Mouse (Mus musculus) kidney, adult 18-20 months (tissue): ENCODE measurements at regions not wholly inside any gene's neighbourhood (a gene's known extent, or its start where the extent isn't known, plus 50 kb on each side); places are given as distances from the start of the nearest gene placed in this dataset.

ENCODE experiments used
- DNase-seq: peaks from one replicate; pipeline ENCODE4 v3.0.0; 2021

DNA sequence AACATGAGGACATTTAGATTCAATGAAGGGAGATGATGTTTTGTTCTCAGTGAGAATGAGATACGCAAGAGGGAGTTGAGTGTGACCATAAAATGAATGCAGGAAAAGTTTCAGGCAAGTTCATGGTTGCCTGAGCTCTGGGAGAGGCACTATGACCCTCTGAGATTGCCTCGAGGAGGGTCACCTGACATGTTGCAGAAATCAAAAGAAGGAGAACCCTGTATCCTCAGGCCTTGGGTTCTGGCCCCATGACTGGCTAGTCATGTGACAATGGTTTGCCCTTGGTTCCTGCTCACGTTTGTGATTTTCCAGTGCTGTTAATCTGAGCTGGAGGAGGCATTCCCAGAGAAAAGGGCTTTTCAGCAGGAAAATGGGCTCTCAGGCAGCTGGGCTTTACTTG, 98.9 kb downstream of the Mab21l3 start:
- DNase-seq, result peak; percentile 61

DNA sequence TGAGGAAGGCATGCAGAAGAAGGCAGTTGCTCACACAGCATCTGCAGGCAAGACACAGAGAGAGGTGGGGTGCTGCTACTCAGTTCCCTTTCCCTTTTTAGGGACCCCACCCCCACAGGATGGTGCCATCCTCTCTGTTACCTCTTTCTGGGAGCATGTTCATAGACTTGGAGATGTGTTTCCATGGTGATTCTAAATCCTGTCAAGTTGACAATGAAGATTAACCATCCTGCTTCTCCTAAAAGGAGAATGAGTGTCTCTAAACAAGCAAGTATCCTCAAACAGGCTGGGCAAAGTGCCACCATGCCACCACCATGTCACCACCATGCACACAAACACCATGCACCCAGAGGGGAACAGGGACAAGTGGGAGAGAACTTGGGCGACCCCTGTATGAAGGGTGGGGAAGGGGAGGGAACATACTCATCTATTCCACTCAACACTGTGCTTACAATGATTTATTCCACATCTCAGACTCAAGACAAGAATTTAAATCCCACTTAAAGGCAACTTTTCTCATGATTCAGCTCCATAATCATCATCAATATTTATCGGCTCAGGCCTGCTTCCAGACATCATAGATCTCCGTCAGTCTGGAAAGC, 99.6 kb downstream of the Mab21l3 start:
- no peak for DNase-seq

DNA sequence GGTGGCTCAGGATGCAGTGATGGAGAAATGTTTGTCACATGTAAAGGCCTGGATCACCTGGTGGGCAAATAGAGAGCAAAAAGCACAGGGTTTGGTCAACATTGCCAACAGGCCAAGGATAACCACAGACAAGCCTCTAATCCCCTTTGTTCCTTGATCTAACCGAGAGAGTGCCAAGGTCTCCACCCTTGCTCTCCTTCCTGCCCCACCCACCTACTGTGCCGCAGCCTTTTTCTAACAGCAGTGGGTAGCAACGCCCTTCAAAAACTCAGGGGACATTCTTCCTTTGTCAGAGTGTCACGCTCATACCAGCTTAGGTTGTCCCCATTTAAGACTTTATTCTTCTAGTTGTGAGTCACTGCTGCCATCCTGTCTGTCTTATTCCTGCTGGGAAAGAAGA, 100.6 kb downstream of the Mab21l3 start:
- DNase-seq, result no peak

DNA sequence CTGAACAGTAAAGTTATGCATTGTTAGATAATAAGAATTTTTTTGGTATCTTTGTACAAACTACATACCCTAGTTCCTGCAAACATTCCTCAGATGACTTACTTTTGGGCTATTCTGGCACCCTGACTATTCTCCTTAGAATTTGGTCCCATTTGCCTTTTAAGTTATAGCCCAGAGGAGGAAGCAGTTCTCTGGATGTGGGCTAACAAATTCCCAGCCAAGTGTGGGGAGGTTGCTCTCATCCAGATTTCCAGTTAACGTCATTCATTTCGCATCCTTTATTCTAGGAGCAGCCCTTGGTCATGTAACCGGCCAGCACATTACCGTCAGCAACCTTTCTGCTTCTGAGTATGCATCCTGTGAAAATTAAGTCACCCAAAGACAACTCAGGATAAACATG, 107.9 kb downstream of the Mab21l3 start:
- no peak for DNase-seq

DNA sequence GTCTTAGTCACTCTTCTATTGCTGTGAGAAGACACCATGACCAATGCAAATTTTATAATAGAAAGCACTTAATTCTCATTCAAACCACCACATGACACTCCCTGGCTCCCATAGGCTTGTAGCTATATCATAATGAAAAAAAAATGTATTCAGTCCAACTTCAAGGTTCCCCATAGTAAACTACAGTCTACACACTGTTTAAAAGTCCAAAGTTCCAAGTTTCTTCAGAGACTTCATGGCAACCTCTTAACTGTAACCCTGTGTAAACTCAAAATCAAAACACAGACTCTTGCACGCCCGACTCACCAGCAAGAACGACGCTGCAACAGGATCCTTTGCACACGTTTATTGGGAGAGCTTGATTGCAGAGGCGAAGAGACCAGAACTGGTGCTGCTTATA, 111.6 kb downstream of the Mab21l3 start:
- DNase-seq, result no peak

DNA sequence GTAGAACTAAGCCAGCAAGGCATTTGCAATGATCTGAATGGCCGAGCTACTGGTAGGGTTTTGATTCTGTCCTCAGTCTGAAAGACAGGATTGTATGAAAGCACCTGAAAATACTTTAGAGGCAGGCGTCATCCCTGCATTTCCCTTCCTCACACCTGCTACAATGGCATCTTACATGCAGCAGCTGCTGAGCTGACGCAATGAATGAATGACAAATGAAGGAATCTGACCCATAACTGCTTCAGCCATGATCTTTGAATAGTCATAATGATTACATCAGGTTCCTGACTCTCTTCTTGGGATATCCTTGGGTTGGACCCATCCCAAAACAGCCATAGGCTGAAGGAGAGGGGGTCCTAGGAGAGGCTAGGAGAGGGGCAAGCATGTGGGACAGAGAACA, 119.7 kb downstream of the Mab21l3 start:
- no peak for DNase-seq

DNA sequence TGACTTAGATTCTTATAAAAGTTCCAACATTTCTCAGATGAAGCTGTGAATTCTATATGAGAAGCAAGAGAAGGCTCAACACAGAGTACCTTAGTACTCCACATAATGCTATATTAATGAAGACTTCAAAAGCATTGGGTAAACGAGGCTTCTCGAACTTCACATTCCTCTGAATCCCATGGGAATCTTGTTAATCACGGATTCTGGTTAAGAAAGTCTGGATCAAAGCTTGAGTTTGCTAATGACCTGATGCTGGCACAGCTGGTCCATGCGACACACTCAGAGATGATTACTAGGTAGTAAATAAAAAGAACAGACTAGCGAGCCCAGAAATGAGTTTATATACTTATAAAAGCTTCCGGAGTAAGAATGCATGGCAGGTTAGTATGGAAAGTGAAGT, 118.4 kb upstream of the Atp1a1 start:
- DNase-seq, result no peak

DNA sequence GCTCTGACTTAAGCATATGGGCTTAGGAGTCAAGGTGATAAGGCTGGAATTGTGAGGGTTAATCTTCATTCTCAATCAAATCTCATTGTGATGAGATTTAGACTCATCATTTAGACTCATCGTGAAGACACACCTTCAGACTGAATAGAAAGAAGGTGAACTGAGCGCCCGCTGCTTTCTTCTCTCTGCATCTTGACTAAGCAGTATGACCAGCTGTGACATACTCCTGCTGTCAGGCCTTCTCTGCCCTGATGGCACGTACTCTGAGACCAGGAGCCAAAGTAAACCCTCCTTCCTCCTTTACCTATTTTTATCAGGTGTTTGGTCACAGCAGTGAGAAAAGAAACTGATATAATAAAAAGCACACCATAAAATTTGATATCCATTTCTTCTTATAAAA, 117.5 kb upstream of the Atp1a1 start:
- no peak for DNase-seq

DNA sequence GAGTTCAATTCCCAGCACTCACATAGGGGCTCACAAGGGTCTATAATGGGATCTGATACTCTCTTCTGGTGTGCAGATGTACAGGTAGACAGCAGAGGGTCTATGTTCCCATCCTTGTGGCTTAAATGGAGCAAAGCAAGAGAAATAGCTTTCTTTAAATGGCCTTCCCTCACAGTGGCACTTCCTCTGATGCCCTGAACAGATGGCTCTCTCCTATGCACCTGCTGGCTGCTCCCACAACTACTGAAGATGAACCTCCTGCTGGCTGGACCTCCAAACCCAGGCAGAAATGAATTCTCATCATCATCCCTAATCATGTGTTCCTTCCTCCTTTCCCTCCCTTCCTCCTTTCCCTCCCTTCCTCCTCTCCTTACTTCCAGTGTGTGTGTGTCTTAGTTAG, 110.9 kb upstream of the Atp1a1 start:
- DNase-seq, result no peak

DNA sequence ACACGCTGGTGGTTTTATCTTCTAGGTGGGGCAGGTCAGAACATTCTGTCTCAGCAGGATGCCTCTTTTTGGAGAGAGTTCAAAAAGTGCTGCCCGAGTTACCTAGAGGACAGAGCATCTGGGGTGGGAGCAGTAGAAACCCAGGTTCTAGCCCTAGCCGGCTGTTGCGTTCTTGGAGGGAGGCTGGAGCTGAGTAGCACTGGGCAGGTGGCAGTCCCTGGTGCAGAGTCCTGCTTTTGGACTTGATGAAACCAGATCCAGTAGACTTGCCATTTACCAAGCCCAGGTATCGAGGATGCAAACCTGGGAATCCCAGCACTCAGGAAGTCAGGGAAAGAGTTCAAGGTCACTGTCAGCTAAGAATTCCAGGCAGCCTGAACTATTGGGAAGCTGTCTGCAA, 110.3 kb upstream of the Atp1a1 start:
- no peak for DNase-seq

DNA sequence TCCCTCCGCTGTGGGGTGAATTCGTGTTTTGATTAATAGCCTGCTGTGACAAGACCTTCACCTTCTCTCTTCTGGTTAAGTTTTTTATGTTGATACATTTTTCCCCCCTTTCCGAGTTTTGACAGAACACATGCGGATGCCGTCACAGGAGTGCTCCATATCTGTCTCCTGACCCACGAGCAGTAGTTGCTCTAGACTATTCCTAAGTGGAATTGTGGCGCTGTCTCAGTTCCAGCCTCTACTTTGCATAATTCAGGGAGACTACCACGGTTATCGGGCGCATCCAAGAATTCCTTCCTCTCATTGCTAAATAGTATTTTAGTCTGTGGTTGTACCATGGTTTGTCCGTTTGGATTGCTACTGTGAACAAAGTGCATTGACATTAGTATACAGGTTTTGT, 109.2 kb upstream of the Atp1a1 start:
- DNase-seq, result no peak

DNA sequence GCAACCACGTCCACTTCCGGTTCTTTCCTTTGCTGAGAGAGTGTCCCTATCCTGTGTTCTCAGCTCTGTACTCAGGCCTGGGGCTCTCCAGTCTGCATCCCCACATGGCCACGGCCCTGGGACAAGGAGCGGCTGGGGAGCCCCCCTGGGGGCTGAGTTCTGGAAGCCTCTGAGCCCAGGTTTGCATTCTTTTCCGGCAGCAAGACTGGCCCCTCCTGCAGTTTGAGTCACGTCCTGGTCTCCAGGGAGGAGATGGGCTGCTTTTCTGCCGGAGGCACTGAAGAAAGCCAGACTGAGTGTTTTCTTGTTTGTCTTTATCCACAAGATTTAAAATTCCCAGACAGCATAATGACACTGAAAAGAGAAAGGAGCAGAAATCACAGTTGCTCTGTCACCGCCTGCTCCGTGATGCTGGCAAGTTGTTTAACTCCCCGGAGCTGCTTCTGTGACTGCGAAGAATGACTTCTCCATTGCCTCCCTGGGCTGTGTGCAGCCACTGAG, 108.7 kb upstream of the Atp1a1 start:
- DNase-seq, result no peak

DNA sequence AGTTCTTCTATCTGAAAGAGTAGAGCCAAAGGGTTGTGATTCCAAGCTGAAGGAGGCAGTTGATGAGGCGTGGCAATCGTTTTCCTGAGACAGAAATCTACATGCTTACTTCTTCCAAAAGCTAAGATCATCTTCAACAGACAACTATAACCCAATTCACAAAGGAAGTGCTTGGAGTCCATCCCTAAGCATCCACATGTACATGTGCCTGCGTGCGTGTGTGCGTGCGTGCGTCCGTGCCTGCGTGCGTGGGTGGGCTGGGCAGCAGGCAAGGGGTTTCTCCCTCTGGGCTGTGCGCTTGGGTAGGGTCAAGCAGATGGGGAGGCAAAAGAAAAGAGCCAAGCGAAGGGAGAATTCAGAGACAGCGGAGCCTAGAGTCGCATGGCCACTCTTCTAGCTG, 108.2 kb upstream of the Atp1a1 start:
- DNase-seq, result no peak

DNA sequence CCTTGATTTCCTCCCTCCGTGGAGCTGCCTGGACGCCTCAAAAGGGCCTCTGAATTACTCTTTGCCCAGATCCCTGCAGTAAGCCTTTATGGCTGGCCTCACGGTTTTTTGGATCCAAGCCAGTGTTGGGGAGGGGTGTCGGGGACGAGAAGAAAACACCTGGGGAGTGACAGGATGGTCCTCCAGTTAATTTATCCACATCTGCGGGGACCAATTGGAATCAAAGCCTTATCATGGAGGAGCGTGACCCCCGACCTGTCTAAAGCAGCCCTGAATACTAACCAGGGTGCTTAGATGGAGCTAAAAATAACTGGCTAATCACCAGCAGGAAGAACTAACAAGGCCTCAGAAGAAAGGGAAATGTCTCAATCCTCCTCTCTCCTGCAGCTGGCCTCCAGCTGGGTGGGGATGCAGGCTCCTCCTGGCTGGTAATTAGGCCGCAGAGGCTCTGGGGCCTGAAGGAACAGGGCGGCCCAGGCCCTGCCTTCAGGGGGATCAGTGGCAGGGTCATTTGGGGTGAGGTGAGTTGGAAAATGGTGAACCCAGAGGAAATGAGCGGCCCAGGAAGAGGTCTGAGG, 107.2 kb upstream of the Atp1a1 start:
- peak; percentile 27 for DNase-seq

DNA sequence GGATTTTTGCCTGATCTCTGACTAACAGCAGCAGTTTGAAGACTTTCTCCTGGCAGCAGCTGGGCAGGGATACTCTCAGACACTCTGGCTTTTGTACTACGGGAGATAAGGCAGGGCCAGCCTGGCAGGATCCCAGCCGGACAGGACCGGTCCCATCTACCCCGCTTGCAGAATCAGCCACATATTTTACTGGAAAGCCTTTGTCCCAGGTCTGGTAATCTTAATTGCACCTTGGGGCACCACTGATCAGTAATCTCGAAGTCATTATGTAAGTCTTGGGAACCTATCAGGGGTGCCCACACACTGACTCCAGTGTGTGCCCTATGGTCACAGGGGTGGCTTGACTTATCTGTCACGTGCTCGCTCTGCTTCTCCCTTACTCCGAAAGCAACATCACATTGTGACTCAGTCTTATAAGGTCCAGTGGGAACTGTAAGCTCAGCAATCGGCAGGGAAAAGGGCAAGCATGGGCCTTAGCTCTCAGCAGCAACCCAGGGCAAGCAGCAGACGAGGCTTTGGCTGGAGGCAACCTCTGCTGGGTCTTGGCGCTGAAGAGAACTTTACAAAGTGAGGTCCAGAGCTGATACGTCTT, 105.0 kb upstream of the Atp1a1 start:
- DNase-seq, result peak; percentile 40

DNA sequence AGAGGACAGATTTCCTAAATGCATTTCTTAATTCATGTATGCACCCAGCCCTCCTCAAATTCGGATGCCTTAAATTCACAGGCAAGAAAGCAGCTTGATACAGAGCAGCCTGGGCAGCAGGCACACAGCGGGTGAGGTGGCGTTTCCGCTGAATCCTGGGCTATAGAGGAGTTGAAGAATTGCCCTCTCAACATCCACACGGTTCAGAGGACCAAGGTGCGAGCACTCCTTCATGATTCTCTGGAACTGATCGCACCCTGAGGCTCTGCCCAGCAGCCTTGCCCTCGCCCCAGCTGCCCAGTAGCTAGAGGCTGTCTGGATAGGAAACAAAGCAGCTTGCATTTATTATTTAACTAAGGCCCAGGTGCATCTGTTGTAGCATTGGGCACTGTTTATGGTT, 104.3 kb upstream of the Atp1a1 start:
- no peak for DNase-seq

DNA sequence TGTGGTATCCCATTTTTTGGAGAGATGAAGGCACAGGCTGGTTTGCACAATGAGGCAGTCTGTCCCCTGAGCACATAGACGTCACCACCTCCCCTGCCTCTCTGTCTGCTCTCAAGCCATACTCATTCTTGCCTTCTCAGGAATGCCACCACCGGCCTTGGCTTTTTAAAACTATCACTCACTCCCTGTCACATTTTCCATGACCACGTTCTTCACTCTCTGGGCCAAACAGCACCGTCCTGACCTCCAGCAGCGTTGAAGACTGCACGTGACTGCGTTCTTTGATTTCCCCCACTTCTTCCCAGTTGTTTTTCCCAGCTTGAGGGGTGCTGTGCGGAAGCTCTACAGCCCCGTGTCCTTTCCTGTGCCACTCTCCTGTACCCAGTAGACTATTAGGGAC, 100.4 kb upstream of the Atp1a1 start:
- DNase-seq, result no peak

DNA sequence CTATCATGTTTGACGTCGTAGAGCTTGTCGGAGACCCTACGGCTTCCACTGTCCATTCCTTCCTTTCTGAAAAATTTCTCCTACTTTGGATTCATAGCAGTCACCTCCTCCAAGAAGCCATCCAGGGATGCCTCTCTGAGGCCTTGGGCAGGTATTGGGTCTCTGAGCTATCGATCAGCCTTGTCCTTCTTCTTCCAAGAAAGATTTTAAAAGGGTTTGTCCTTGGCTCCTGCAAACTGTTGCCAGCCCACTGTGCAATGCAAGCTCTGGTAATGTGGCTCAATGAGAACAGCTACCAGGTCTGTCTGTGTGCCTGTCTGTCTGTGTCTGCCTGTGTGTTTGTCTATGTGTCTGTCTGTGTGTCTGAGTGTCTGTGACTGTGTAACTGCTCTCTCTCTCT, 99.8 kb upstream of the Atp1a1 start:
- no peak for DNase-seq

DNA sequence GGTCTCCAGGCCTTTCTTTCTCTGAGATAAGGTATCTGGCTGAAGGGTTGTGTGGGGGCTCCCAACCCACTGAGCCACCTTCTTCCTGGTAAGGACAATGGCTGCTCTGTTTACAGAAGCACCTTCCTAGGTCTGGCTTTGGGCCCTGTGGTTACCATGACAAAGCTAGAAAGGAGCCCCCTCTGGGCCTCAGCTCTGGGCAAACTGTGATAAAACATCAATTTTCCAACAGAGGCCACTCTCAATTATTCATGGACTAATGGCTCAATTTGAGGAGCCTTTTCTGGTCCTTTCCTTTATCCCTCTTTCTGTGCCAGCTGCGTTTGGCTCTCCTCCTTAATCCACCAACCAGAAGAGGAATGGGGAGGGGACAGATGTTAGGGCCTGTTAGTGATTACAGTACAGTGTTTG, 97.3 kb upstream of the Atp1a1 start:
- DNase-seq, result no peak

DNA sequence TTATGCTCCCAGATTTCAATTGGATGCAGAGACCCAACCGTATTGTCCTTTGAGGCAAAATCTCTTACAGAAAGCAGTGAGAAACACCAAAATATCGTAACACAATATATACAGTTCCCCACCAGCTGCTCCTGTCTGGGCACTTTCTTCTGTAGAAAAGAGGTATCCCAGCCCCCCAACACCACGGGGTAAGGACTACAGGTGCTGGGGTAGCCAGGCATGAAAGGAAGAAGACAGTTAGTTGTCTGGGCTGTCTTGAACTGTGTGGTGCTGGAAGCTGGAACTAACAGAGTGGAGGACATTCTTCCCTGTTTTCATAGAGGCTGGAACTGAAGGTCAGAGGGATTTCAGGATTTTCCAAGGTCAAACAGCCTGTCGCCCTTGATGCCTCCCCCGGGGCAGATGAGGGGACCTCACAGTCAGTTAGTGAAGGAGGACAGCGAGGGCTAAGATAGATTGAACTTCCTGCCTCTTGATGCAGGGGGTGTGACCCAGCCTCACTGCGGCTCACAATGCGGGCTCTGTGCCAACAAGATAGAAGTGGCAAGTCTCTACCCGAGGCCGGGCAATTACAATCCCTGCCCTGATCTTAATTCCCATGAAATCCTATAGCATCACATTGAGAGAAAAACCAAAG, 96.6 kb upstream of the Atp1a1 start:
- DNase-seq, result no peak

DNA sequence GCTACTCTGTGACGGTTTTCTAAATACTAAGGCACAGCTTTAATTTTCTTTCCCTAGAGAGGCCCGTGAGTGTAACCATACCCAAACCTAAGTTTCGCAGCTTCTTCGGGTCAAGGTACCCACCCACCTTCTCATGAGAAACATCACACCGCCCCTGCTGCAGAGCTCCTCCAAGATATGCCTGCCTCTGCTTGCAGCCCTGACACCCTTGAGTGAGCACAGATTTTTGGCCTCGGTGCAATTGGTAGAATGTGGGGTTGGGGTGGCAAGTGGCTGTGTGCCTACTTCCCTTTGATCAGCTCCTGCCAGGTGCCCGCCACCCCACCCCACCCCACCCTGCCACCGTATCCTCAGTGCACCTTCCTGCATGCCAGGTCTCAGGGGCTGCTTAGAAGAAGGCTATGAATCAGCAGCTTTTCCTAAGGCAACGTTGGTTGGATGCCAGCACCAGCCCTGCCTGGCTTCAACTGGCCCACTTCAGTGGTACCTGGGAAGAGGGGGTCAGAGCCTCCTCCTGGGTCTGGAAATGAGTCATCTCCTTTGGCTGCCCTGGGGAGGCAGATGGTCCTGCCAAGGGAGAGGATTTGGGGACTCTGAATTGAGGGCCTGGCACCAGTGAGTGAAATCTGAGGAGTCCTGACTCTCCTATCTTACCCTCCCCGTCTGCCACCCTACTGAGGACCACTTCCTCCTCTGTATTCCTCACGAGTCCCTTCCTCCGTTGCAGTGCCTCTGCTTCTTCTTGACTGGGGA, 95.6 kb upstream of the Atp1a1 start:
- DNase-seq, result peak; percentile 55

DNA sequence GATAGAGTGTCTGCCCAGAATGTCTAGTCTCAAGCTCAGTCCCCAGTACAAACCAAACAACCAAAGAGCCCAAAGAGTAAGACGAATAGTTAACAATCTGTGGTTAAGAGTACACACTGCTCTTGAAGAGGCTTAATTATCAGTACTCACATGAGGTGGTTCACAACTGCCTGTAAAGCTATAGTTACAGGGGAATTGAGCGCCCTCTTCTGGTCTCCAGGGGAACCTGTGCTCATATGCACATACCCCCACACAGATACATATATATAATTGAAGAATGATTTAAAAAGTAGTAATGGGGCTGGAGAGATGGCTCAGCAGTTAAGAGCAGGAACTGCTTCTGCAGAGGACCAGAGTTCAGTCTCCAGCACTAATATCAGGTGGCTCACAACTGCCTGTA, 92.3 kb upstream of the Atp1a1 start:
- DNase-seq, result no peak

DNA sequence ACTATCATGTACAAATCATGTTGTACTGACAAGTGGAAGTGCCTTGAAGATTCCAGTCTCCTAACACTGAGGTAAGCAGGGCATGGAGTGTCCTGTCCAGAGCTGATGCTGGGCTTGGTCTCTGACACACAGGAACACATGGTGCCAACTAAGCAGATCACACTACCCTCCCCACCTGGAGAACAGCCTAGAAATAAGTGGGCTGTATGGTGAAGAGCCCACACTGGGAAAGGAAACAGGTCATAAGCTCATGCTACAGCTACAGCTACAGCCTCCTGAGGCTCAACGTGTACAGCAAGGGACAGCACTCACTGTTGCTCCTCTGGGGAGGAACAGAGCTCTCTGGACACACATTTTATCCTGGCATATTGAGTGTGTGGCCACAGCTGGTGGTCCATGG, 89.8 kb upstream of the Atp1a1 start:
- DNase-seq, result no peak
